In the genomic region with DNA sequence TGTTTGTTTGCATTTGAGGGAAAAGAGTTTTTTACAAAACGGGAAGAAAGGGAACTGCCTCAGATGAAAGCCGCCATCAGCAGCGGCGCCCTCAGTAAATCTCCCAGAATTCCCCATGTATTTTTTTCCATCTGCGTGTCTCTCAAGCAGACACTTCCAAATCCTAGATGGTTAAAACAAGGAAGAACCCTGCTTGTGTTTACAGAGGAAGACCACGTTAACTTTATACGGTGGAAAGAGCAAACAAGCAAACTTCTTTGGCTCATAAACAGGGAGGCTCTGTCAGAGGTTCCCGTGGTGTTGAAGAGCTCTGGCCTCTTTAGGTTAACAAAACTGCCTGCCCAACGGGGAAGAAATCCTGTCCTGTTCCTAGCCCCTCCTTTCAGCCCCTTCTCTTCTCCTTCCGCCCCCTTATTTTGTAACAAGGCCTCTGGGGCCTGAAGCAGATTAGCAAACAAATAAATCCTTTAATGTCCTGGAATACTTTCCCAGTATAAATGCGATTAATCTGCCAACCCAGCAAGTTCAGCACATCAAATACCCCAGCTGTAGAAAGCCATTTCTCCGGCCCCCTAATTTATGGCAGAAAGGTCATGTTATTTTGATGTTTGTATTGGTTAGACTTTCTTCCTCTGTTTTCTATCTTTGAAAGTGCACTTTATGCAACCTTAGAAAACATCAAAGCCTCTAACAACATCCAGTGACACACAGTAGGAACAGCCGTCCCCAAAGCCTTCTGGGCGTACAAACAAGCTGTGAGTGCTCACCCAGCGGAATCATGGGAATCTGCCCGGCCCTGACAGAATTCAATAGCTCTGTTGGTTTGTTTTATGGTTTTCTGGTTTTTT, we compare ENCODE assay signal across 8 mouse cellular contexts. TPM values are rescaled to one million over a fixed set of nuclear protein-coding genes. Genes with fewer than 3 reads are reported as not detected.
A peak's percentile ranks its signal among the peaks of the same experiment; 100 is the strongest.
DNase-seq lines count a peak whose midpoint lies in the region; ATAC-seq lines count a peak whose summit lies in the region.

No protein-coding gene starts in this region.

- peak overlapping the region; percentile 92 for H3K27ac ChIP-seq in forebrain, embryonic 12.5 days
- peak overlapping the region; percentile 71 for H3K27ac ChIP-seq in intestine, embryonic 16.5 days (ENCODE audit: low read length)
- H3K27ac ChIP-seq in midbrain, embryonic 12.5 days (replicated peaks), result peak overlapping the region; percentile 81

- peak; percentile 62 for ATAC-seq in forebrain, embryonic 12.5 days (ENCODE audit: low FRiP score)
- ATAC-seq in intestine, embryonic 16.5 days, result no peak
- ATAC-seq in midbrain, embryonic 12.5 days (ENCODE audit: low FRiP score, low read depth), result peak; percentile 27; the same call in 1 of the 2 replicates

- no peaks in the 10 kb centered on the region for H3K27me3 ChIP-seq in forebrain, embryonic 12.5 days
- no peaks in the 10 kb centered on the region for H3K27me3 ChIP-seq in intestine, embryonic 16.5 days (replicated peaks; ENCODE audit: control insufficient read depth, insufficient read depth, low read length)
- peaks cover 20% of the 10 kb centered on the region; the same call in 1 of the 2 replicates for H3K27me3 ChIP-seq in midbrain, embryonic 12.5 days

- 16% methylated on average over 16 of the region's 16 CpGs for WGBS in forebrain, embryonic 12.5 days
- 32% methylated on average over 16 of the region's 16 CpGs for WGBS in intestine, embryonic 16.5 days
- WGBS in midbrain, embryonic 12.5 days, result 13% methylated on average over 16 of the region's 16 CpGs

- no peaks in the 10 kb centered on the region for H3K9me3 ChIP-seq in forebrain, embryonic 12.5 days
- H3K9me3 ChIP-seq in intestine, embryonic 16.5 days (ENCODE audit: control insufficient read depth, low read length), result no peaks in the 10 kb centered on the region
- peaks cover 5% of the 10 kb centered on the region; the same call in 1 of the 2 replicates for H3K9me3 ChIP-seq in midbrain, embryonic 12.5 days

- no peaks in the 10 kb centered on the region for H3K36me3 ChIP-seq in forebrain, embryonic 12.5 days (replicated peaks)
- no peaks in the 10 kb centered on the region for H3K36me3 ChIP-seq in intestine, embryonic 16.5 days (ENCODE audit: control insufficient read depth, insufficient read depth, low read length)
- H3K36me3 ChIP-seq in midbrain, embryonic 12.5 days, result no peaks in the 10 kb centered on the region

- H3K4me1 ChIP-seq in forebrain, embryonic 12.5 days, result peaks cover 22% of the 10 kb centered on the region
- peaks cover 11% of the 10 kb centered on the region for H3K4me1 ChIP-seq in intestine, embryonic 16.5 days (ENCODE audit: control insufficient read depth, insufficient read depth, low read length)
- H3K4me1 ChIP-seq in midbrain, embryonic 12.5 days, result peaks cover 21% of the 10 kb centered on the region

- H3K4me3 ChIP-seq in forebrain, embryonic 12.5 days (replicated peaks), result peak overlapping the region; percentile 24
- peak overlapping the region; percentile 21 for H3K4me3 ChIP-seq in intestine, embryonic 16.5 days (ENCODE audit: low read length)
- peak overlapping the region; percentile 33 for H3K4me3 ChIP-seq in midbrain, embryonic 12.5 days

- H3K9ac ChIP-seq in forebrain, embryonic 12.5 days, result peak overlapping the region; percentile 54; the same call in 1 of the 2 replicates
- H3K9ac ChIP-seq in intestine, embryonic 16.5 days (ENCODE audit: low read depth, low read length), result peak overlapping the region; percentile 53
- H3K9ac ChIP-seq in midbrain, embryonic 12.5 days (replicated peaks), result peak overlapping the region; percentile 44; the same call in 1 of the 2 replicates

- DNase-seq in R1 (ENCODE audit: low read depth, low spot score), result peak; percentile 20
- no peak for DNase-seq in T-cell, adult 2 months (ENCODE audit: low spot score)
- no peak for DNase-seq in adrenal gland, postnatal 25 days
- no peak for DNase-seq in layer of hippocampus, adult 8-10 months (ENCODE audit: low spot score in 2 of 2)
- DNase-seq in testis, postnatal 14 days (ENCODE audit: low spot score), result no peak

- peak overlapping the region; percentile 51 for H3K4me2 ChIP-seq in forebrain, embryonic 12.5 days
- H3K4me2 ChIP-seq in intestine, embryonic 16.5 days (ENCODE audit: low read depth, low read length), result peak overlapping the region; percentile 46
- peak overlapping the region; percentile 54 for H3K4me2 ChIP-seq in midbrain, embryonic 12.5 days (replicated peaks)

RNA-seq across cellular contexts. Expression of a gene that starts 52.8 kb away (rescaled TPM):
- 13.5 and 13.7 TPM in 2 replicates for polyA plus RNA-seq in forebrain, embryonic 12.5 days (2016; fragmentation: Nextera tagmentation; extraction: Ambion mirVana)
- 11.3 and 13.4 TPM in 2 replicates for polyA plus RNA-seq in intestine, embryonic 16.5 days (2015; fragmentation: Nextera tagmentation; extraction: Ambion mirVana)
- polyA plus RNA-seq in midbrain, embryonic 12.5 days (2016; fragmentation: Nextera tagmentation; extraction: Ambion mirVana), result 7.9 and 8.3 TPM in 2 replicates
- total RNA-seq in adrenal gland, postnatal 25 days (2021), result 19.8 and 20.7 TPM in 2 replicates
- 10 to 100 TPM in 2 of 4 experiments, 1 to 10 TPM in 2; 9.0 to 13.6 (median 10.1) TPM for total RNA-seq in layer of hippocampus, adult 8-10 months (2022)
